Comparison of ENCODE assay signal across 16 mouse cellular contexts in genomic region chr11:115836656-115837395, GRCm38 (mm10). TPM values are rescaled to one million over a fixed set of nuclear protein-coding genes. Genes with fewer than 3 reads are reported as not detected.
DNase-seq lines count a peak whose midpoint lies in the region; ATAC-seq and TF ChIP-seq lines count a peak whose summit lies in the region.
"Had no signal": no experiment of that assay in that cellular context is flagged by ENCODE, and none has a peak within 500 bp of the region (broad histone marks: within the 10 kb centered on the region; RNA-seq: fewer than 3 reads in every experiment).

No protein-coding gene starts in this region.

- no peaks in the 10 kb centered on the region for H3K79me2 ChIP-seq in MEL (ENCODE audit: control insufficient read depth, insufficient read depth, low read length, poor library complexity)

- no peak for ATAC-seq in heart, embryonic 16.5 days (replicated peaks; ENCODE audit: extremely low read depth, insufficient read depth, low FRiP score)
- ATAC-seq in megakaryocyte progenitor cell, adult 5-6 weeks (replicated peaks; ENCODE audit: poor library complexity), result peak; percentile 49
- ATAC-seq: CD4-positive, CD25-positive, alpha-beta regulatory T cell, adult 4 months; liver, postnatal 0 days; midbrain, embryonic 16.5 days had no signal

- H3K27ac ChIP-seq in heart, embryonic 16.5 days (ENCODE audit: low read length), result peak overlapping the region; percentile 34
- no peak overlapping the region for H3K27ac ChIP-seq in MEL (ENCODE audit: control insufficient read depth, low read depth, low read length)
- peak overlapping the region; percentile 42 for H3K27ac ChIP-seq in kidney, adult 2 months (ENCODE audit: insufficient read depth, low read depth, low read length)
- no peak overlapping the region for H3K27ac ChIP-seq in cerebellum, adult 2 months (ENCODE audit: insufficient read depth, low read length)
- H3K27ac ChIP-seq: embryonic facial prominence, embryonic 10.5 days; hindbrain, embryonic 15.5 days had no signal

- H3K36me3 ChIP-seq in heart, embryonic 16.5 days (ENCODE audit: control insufficient read depth, insufficient read depth), result no peaks in the 10 kb centered on the region
- H3K36me3 ChIP-seq in MEL (ENCODE audit: control insufficient read depth in 1 of 2, insufficient read depth in 2 of 2, low read length in 2 of 2), result peaks cover 0 to 18% of the 10 kb centered on the region in 2 experiments; a peak in 2 of 4 replicates
- no peaks in the 10 kb centered on the region for H3K36me3 ChIP-seq in kidney, adult 2 months (ENCODE audit: control insufficient read depth, insufficient read depth, low read length)
- H3K36me3 ChIP-seq: embryonic facial prominence, embryonic 10.5 days; hindbrain, embryonic 15.5 days had no signal

- TF ChIP-seq RAD21 in MEL (IDR thresholded peaks at IDR 0.05; ENCODE audit: low read depth, low read length), result no peak

- no peak overlapping the region for H3K4me3 ChIP-seq in heart, embryonic 16.5 days (ENCODE audit: low read length)
- H3K4me3 ChIP-seq in MEL (ENCODE audit: control insufficient read depth in 1 of 2, insufficient read depth in 1 of 2, low read depth in 2 of 2, low read length in 2 of 2), result no peak overlapping the region
- no peak overlapping the region for H3K4me3 ChIP-seq in kidney, adult 2 months (ENCODE audit: insufficient read depth, low read depth, low read length)
- H3K4me3 ChIP-seq in cerebellum, adult 2 months (replicated peaks; ENCODE audit: insufficient read depth, low read depth, low read length), result no peak overlapping the region
- H3K4me3 ChIP-seq: embryonic facial prominence, embryonic 10.5 days; hindbrain, embryonic 15.5 days had no signal

- no peak for TF ChIP-seq POLR2A in MEL (IDR thresholded peaks at IDR 0.05; ENCODE audit: control insufficient read depth in 1 of 2, insufficient read depth in 1 of 2, low read depth in 1 of 2, low read length in 2 of 2, poor library complexity in 1 of 2)
- no peak for TF ChIP-seq POLR2A in kidney, adult 2 months (IDR thresholded peaks at IDR 0.05; ENCODE audit: low read depth, low read length)
- TF ChIP-seq POLR2A in cerebellum, adult 2 months (IDR thresholded peaks at IDR 0.05; ENCODE audit: borderline replicate concordance, insufficient read depth, low read length), result no peak

- no peaks in the 10 kb centered on the region for H3K27me3 ChIP-seq in heart, embryonic 16.5 days (ENCODE audit: control insufficient read depth, insufficient read depth, low read length)
- no peaks in the 10 kb centered on the region for H3K27me3 ChIP-seq in MEL (ENCODE audit: control insufficient read depth in 1 of 2, insufficient read depth in 2 of 2, low read length in 2 of 2)
- H3K27me3 ChIP-seq in kidney, adult 2 months (replicated peaks; ENCODE audit: control insufficient read depth, insufficient read depth, low read length), result no peaks in the 10 kb centered on the region
- no peaks in the 10 kb centered on the region for H3K27me3 ChIP-seq in cerebellum, adult 2 months (ENCODE audit: control insufficient read depth, insufficient read depth, low read length)

- no peak for TF ChIP-seq CTCF in MEL (IDR thresholded peaks at IDR 0.05 in 2 of 3, conservative IDR thresholded peaks at IDR 0.05 in 1 of 3; ENCODE audit: control insufficient read depth in 1 of 3, insufficient read depth in 1 of 3, low read depth in 2 of 3, low read length in 3 of 3, poor library complexity in 1 of 3, severe bottlenecking in 1 of 3)
- TF ChIP-seq CTCF in kidney, adult 2 months (conservative IDR thresholded peaks at IDR 0.05; ENCODE audit: insufficient read depth, insufficient read length, low read depth, low read length), result no peak
- TF ChIP-seq CTCF in cerebellum, adult 2 months (IDR thresholded peaks at IDR 0.05; ENCODE audit: borderline replicate concordance, insufficient read depth, low read depth, low read length), result no peak

- 0 out of 2 replicates have a peak overlapping the region, but pooled peaks have one; percentile 2 for H3K9ac ChIP-seq in heart, embryonic 16.5 days (ENCODE audit: low read length)
- H3K9ac ChIP-seq in MEL (ENCODE audit: control insufficient read depth, low read depth, low read length, poor library complexity, severe bottlenecking), result no peak overlapping the region
- H3K9ac ChIP-seq: hindbrain, embryonic 15.5 days; liver, postnatal 0 days had no signal

- TF ChIP-seq EP300 in MEL (IDR thresholded peaks at IDR 0.05; ENCODE audit: low read depth in 1 of 2, low read length in 2 of 2), result peak; percentile 24 to 39; a peak in 1 of 4 replicates

- no peak overlapping the region for H3K4me2 ChIP-seq in heart, embryonic 16.5 days (ENCODE audit: low read depth, low read length)
- H3K4me2 ChIP-seq: hindbrain, embryonic 15.5 days had no signal

- WGBS in heart, embryonic 16.5 days, result 38% methylated on average over 11 of the region's 11 CpGs
- 30% methylated on average over 11 of the region's 11 CpGs for WGBS in kidney, adult 2 months
- 40% methylated on average over 11 of the region's 11 CpGs for WGBS in cerebellum, adult 2 months

- peaks cover 61% of the 10 kb centered on the region for H3K4me1 ChIP-seq in heart, embryonic 16.5 days (ENCODE audit: control insufficient read depth, insufficient read depth, low read length)
- peaks cover 23 to 46% of the 10 kb centered on the region in 2 experiments for H3K4me1 ChIP-seq in MEL (ENCODE audit: control insufficient read depth in 1 of 2, insufficient read depth in 2 of 2, low read length in 2 of 2)
- peaks cover 87% of the 10 kb centered on the region for H3K4me1 ChIP-seq in kidney, adult 2 months (ENCODE audit: control insufficient read depth, insufficient read depth, low read length)
- H3K4me1 ChIP-seq in cerebellum, adult 2 months (ENCODE audit: control insufficient read depth, insufficient read depth, low read length), result no peaks in the 10 kb centered on the region
- H3K4me1 ChIP-seq: hindbrain, embryonic 15.5 days had no signal

- H3K9me3 ChIP-seq in heart, embryonic 16.5 days (replicated peaks; ENCODE audit: control insufficient read depth, low read length), result no peaks in the 10 kb centered on the region
- H3K9me3 ChIP-seq in MEL (replicated peaks; ENCODE audit: insufficient read depth, low read length), result no peaks in the 10 kb centered on the region
- H3K9me3 ChIP-seq: embryonic facial prominence, embryonic 10.5 days; hindbrain, embryonic 15.5 days had no signal

- no peak for DNase-seq in heart, postnatal 4 days
- DNase-seq in MEL (ENCODE audit: low read depth, low spot score), result peak; percentile 74
- peak; percentile 84 for DNase-seq in kidney, adult 2 months
- no peak for DNase-seq in natural killer cell, adult 2 months (ENCODE audit: low spot score in 2 of 2)
- DNase-seq in adrenal gland, adult 8-10 months, result no peak
- DNase-seq in cerebellum, adult 2 months, result no peak
- DNase-seq: cerebellum, adult 9-10 months; gastrocnemius, postnatal 14 days; liver, postnatal 0 days; right cerebral cortex, adult 18-20 months had no signal

TF ChIP-seq in MEL, 35 proteins besides CTCF, POLR2A, EP300 and RAD21 (continues in another document):
- no peak for TF ChIP-seq JUND (IDR thresholded peaks at IDR 0.05; ENCODE audit: low read depth, low read length)

RNA-seq across cellular contexts. Expression of gene Llgl2, which starts 13.0 kb away (rescaled TPM):
- polyA plus RNA-seq in heart, embryonic 16.5 days (2015; fragmentation: Nextera tagmentation; extraction: Ambion mirVana), result 17.7 and 18.2 TPM in 2 replicates
- total RNA-seq in heart, postnatal 4 days (2021), result 10 to 100 TPM; 20.0 to 21.2 TPM
- 13.7 and 15.9 TPM in 2 replicates for total RNA-seq in MEL (2012; rRNA removed)
- 10 to 100 TPM in 1 of 2 experiments, not detected in 1; 22.6 TPM for polyA plus RNA-seq in MEL (2012; ENCODE audit: insufficient read depth in 1 of 2, insufficient read length in 2 of 2, low read depth in 1 of 2, low replicate concordance in 2 of 2, missing spikeins in 1 of 2)
- polyA plus RNA-seq in kidney, adult 2 months (2012; rRNA removed), result 153 and 166 TPM in 2 replicates
- total RNA-seq in megakaryocyte progenitor cell, adult 5-6 weeks (2015), result 3.3 and 4.1 TPM in 2 replicates
- total RNA-seq in megakaryocyte progenitor cell, adult 5-6 weeks (2017), result 3.0 and 4.8 TPM in 2 replicates
- 10 to 100 TPM; 10.5 to 13.4 (median 11.5) TPM for total RNA-seq in adrenal gland, adult 8-10 months (2022)
- polyA plus RNA-seq in cerebellum, adult 2 months (2012; rRNA removed), result 1.8 and 2.5 TPM in 2 replicates

RNA-seq across cellular contexts. Expression of gene Myo15b, which starts 21.4 kb away (rescaled TPM):
- 0.17 and 1.7 TPM in 2 replicates for polyA plus RNA-seq in heart, embryonic 16.5 days (2015; fragmentation: Nextera tagmentation; extraction: Ambion mirVana)
- under 1 TPM; 0.16 to 0.19 TPM for total RNA-seq in heart, postnatal 4 days (2021)
- total RNA-seq in MEL (2012; rRNA removed), result 1.3 and 1.5 TPM in 2 replicates
- polyA plus RNA-seq in MEL (2012; ENCODE audit: insufficient read depth in 1 of 2, insufficient read length in 2 of 2, low read depth in 1 of 2, low replicate concordance in 2 of 2, missing spikeins in 1 of 2), result 1 to 10 TPM in 1 of 2 experiments, not detected in 1; 3.2 TPM
- 104 and 132 TPM in 2 replicates for polyA plus RNA-seq in kidney, adult 2 months (2012; rRNA removed)
- total RNA-seq in megakaryocyte progenitor cell, adult 5-6 weeks (2015), result 2.6 and 5.5 TPM in 2 replicates
- total RNA-seq in megakaryocyte progenitor cell, adult 5-6 weeks (2017), result 1.6 and 5.1 TPM in 2 replicates
- 1 to 10 TPM in 1 of 4 experiments, under 1 TPM in 2, not detected in 1; 0.09 to 1.1 (median 0.32) TPM for total RNA-seq in adrenal gland, adult 8-10 months (2022)
- 0.16 and 0.32 TPM in 2 replicates for polyA plus RNA-seq in cerebellum, adult 2 months (2012; rRNA removed)
- polyA plus RNA-seq: CD4-positive, CD25-positive, alpha-beta regulatory T cell, adult 4 months; midbrain, embryonic 16.5 days had no signal

RNA-seq across cellular contexts. Expression of gene Tsen54, which starts 22.3 kb away (rescaled TPM):
- polyA plus RNA-seq in heart, embryonic 16.5 days (2015; fragmentation: Nextera tagmentation; extraction: Ambion mirVana), result 26.2 and 28.3 TPM in 2 replicates
- 10 to 100 TPM; 13.0 to 14.2 TPM for total RNA-seq in heart, postnatal 4 days (2021)
- total RNA-seq in MEL (2012; rRNA removed), result 55.5 and 72.0 TPM in 2 replicates
- 10 to 100 TPM in 1 of 2 experiments, not detected in 1; 55.8 TPM for polyA plus RNA-seq in MEL (2012; ENCODE audit: insufficient read depth in 1 of 2, insufficient read length in 2 of 2, low read depth in 1 of 2, low replicate concordance in 2 of 2, missing spikeins in 1 of 2)
- 36.4 and 43.4 TPM in 2 replicates for polyA plus RNA-seq in kidney, adult 2 months (2012; rRNA removed)
- total RNA-seq in megakaryocyte progenitor cell, adult 5-6 weeks (2015), result 4.0 and 9.0 TPM in 2 replicates
- total RNA-seq in megakaryocyte progenitor cell, adult 5-6 weeks (2017), result 10.9 and 15.0 TPM in 2 replicates
- 10 to 100 TPM; 20.0 to 32.2 (median 25.4) TPM for total RNA-seq in adrenal gland, adult 8-10 months (2022)
- polyA plus RNA-seq in cerebellum, adult 2 months (2012; rRNA removed), result 21.1 and 25.0 TPM in 2 replicates

RNA-seq across cellular contexts. Expression of gene Caskin2, which starts 23.4 kb away (rescaled TPM):
- 18.9 and 22.1 TPM in 2 replicates for polyA plus RNA-seq in heart, embryonic 16.5 days (2015; fragmentation: Nextera tagmentation; extraction: Ambion mirVana)
- total RNA-seq in heart, postnatal 4 days (2021), result 10 to 100 TPM; 51.7 to 58.8 TPM
- total RNA-seq in MEL (2012; rRNA removed), result 6.5 and 6.8 TPM in 2 replicates
- 10 to 100 TPM in 1 of 2 experiments, not detected in 1; 10.9 TPM for polyA plus RNA-seq in MEL (2012; ENCODE audit: insufficient read depth in 1 of 2, insufficient read length in 2 of 2, low read depth in 1 of 2, low replicate concordance in 2 of 2, missing spikeins in 1 of 2)
- 36.9 and 46.7 TPM in 2 replicates for polyA plus RNA-seq in kidney, adult 2 months (2012; rRNA removed)
- total RNA-seq in megakaryocyte progenitor cell, adult 5-6 weeks (2015), result 2.7 and 4.3 TPM in 2 replicates
- 1.5 and 3.5 TPM in 2 replicates for total RNA-seq in megakaryocyte progenitor cell, adult 5-6 weeks (2017)
- 10 to 100 TPM; 60.6 to 97.3 (median 78.2) TPM for total RNA-seq in adrenal gland, adult 8-10 months (2022)
- 16.5 and 17.1 TPM in 2 replicates for polyA plus RNA-seq in cerebellum, adult 2 months (2012; rRNA removed)

Comparison
In these comparisons a context has a peak if more than half of its experiments do, and no peak if none do; other contexts are left out.
1. H3K27ac ChIP-seq: peak in heart, embryonic 16.5 days (single experiment) and kidney, adult 2 months (single experiment); none in MEL (single experiment) and cerebellum, adult 2 months (single experiment).
2. DNase-seq: peak in MEL (single experiment) and kidney, adult 2 months (single experiment); none in heart, postnatal 4 days (single experiment), natural killer cell, adult 2 months (0 of 2), adrenal gland, adult 8-10 months (single experiment) and cerebellum, adult 2 months (0 of 2).